Mouse (Mus musculus) intestine, embryonic 16.5 days (tissue): ENCODE results near the gene Armc7. TPM values are rescaled to one million over a fixed set of nuclear protein-coding genes. Genes with fewer than 3 reads are reported as not detected.

Source experiments
- ATAC-seq: fragments of 200-750 bp; cut with Nextera tagmentation; 2 replicates; pipeline ENCODE4 v1.8.0; 2017; ENCODE audit warnings: moderate TSS enrichment, moderate library complexity
- H3K27ac ChIP-seq: fragments of 300-500 bp; sonication (generic); 2 replicates; pipeline ENCODE4 v1.5.1; 2014; ENCODE audit warnings: mild to moderate bottlenecking, low read length
- H3K27me3 ChIP-seq: fragments of 300-500 bp; sonication (generic); replicated peaks from 2 replicates; pipeline ENCODE4 v1.6.1; 2014; ENCODE audit warnings: low read length, control low read depth, mixed read lengths; ENCODE audit not compliant: control insufficient read depth, insufficient read depth
- H3K36me3 ChIP-seq: fragments of 300-500 bp; sonication (generic); 2 replicates; pipeline ENCODE4 v1.6.1; 2014; ENCODE audit warnings: low read length, control low read depth; ENCODE audit not compliant: control insufficient read depth, insufficient read depth
- H3K4me1 ChIP-seq: fragments of 300-500 bp; sonication (generic); 2 replicates; pipeline ENCODE4 v1.6.1; 2014; ENCODE audit warnings: low read length, control low read depth, mixed read lengths; ENCODE audit not compliant: control insufficient read depth, insufficient read depth
- H3K4me2 ChIP-seq: fragments of 300-500 bp; sonication (generic); 2 replicates; pipeline ENCODE4 v1.6.1; 2014; ENCODE audit warnings: low read depth, low read length, control low read depth
- H3K4me3 ChIP-seq: fragments of 300-500 bp; sonication (generic); 2 replicates; pipeline ENCODE4 v1.5.1; 2014; ENCODE audit warnings: mild to moderate bottlenecking, low read length
- H3K9ac ChIP-seq: fragments of 300-500 bp; sonication (generic); 2 replicates; pipeline ENCODE4 v1.6.1; 2014; ENCODE audit warnings: low read depth, low read length
- H3K9me3 ChIP-seq: fragments of 300-500 bp; sonication (generic); 2 replicates; pipeline ENCODE4 v1.6.1; 2016; ENCODE audit warnings: low read length, control low read depth; ENCODE audit not compliant: control insufficient read depth
- WGBS: fragments of 180-500 bp; shearing (Covaris S2); extraction: QIAGEN DNeasy Blood & Tissue Kit; methylation state at CpG from one replicate; pipeline ENCODE4 v1.1.7; 2014; 5-methylcytosine and 5-hydroxymethylcytosine counted together
- polyA plus RNA-seq: library from polyadenylated mRNA; unstranded; fragments of >200 nt; fragmentation: Nextera tagmentation; extraction: Ambion mirVana; gene quantifications from 2 replicates; pipeline ENCODE4 v1.2.1, GENCODE M21; 2015

Gene Armc7
- polyA plus RNA-seq, 1 experiment from 2014 or later = 9.2 TPM

- Histone ChIP-seq H3K4me2 (peak overlapping the region; percentile 52), H3K27me3 (no peaks in the 10 kb centered on the region), H3K4me3 (peak overlapping the region; percentile 98), H3K36me3 (no peaks in the 10 kb centered on the region), H3K9ac (peak overlapping the region; percentile 98), H3K9me3 (no peaks in the 10 kb centered on the region), H3K27ac (peak overlapping the region; percentile 85), H3K4me1 (peaks cover 42% of the 10 kb centered on the region)
- peak; percentile 10; the same call in 1 of the 2 replicates for ATAC-seq
- 14% methylated on average over 8 of the region's 8 CpGs for WGBS
Observed at GRCm38 (mm10) chr11:115512407-115513183, 37.1 kb downstream of the Armc7 start.

- H3K9me3 ChIP-seq = no peaks in the 10 kb centered on the region
- H3K4me1 ChIP-seq = peaks cover 36% of the 10 kb centered on the region
- H3K4me2 ChIP-seq = peak overlapping the region; percentile 52
- H3K9ac ChIP-seq = peak overlapping the region; percentile 98
- no peaks in the 10 kb centered on the region for H3K36me3 ChIP-seq
- peak; percentile 70 for ATAC-seq
- peak overlapping the region; percentile 85 for H3K27ac ChIP-seq
- no peaks in the 10 kb centered on the region for H3K27me3 ChIP-seq
- under 1% methylated on average over 57 of the region's 57 CpGs for WGBS
- peak overlapping the region; percentile 98 for H3K4me3 ChIP-seq
Observed at GRCm38 (mm10) chr11:115513271-115514237, 38.1 kb downstream of the Armc7 start.

- Histone ChIP-seq H3K4me3 (peak within 1 kb of the TSS; percentile 98), H3K9me3 (no peaks in the 10 kb centered on the region), H3K4me1 (peaks cover 31% of the 10 kb centered on the region), H3K4me2 (peak within 1 kb of the TSS; percentile 52), H3K36me3 (no peaks in the 10 kb centered on the region), H3K9ac (peak within 1 kb of the TSS; percentile 98), H3K27ac (peak within 1 kb of the TSS; percentile 85), H3K27me3 (no peaks in the 10 kb centered on the region)
- peak; percentile 92 for ATAC-seq
- WGBS = under 1% methylated on average over 24 of the region's 24 CpGs
Observed at GRCm38 (mm10) chr11:115514238-115514663, 38.8 kb downstream of the Armc7 start, which contains the start of gene Jpt1. Jpt1 (minus strand) TSS chr11:115514387.

GRCm38 (mm10) chr11:115515021-115515420 lies 39.6 kb downstream of the Armc7 start:
- no peaks in the 10 kb centered on the region for H3K27me3 ChIP-seq
- ATAC-seq = no peak
- no peaks in the 10 kb centered on the region for H3K9me3 ChIP-seq
- peaks cover 27% of the 10 kb centered on the region for H3K4me1 ChIP-seq
- H3K27ac ChIP-seq = no peak overlapping the region
- WGBS = 65% methylated on average over 6 of the region's 6 CpGs
- H3K4me2 ChIP-seq = no peak overlapping the region
- H3K36me3 ChIP-seq = no peaks in the 10 kb centered on the region
- H3K4me3 ChIP-seq = no peak overlapping the region
- no peak overlapping the region for H3K9ac ChIP-seq

- Histone ChIP-seq H3K9me3 (no peaks in the 10 kb centered on the region), H3K4me3 (no peak overlapping the region), H3K4me2 (no peak overlapping the region), H3K36me3 (no peaks in the 10 kb centered on the region), H3K27me3 (no peaks in the 10 kb centered on the region), H3K27ac (no peak overlapping the region), H3K9ac (no peak overlapping the region), H3K4me1 (peaks cover 8% of the 10 kb centered on the region)
- ATAC-seq = no peak
- WGBS = 79% methylated on average over 5 of the region's 5 CpGs
Observed at GRCm38 (mm10) chr11:115516942-115517341, 41.5 kb downstream of the Armc7 start.

GRCm38 (mm10) chr11:115518693-115519092 lies 43.2 kb downstream of the Armc7 start:
- Histone ChIP-seq H3K36me3 (peaks cover 4% of the 10 kb centered on the region; the same call in 1 of the 2 replicates), H3K4me2 (no peak overlapping the region), H3K27me3 (no peaks in the 10 kb centered on the region), H3K4me3 (no peak overlapping the region), H3K9me3 (no peaks in the 10 kb centered on the region), H3K27ac (no peak overlapping the region), H3K4me1 (no peaks in the 10 kb centered on the region), H3K9ac (no peak overlapping the region)
- ATAC-seq = no peak
- WGBS = 68% methylated on average over 9 of the region's 9 CpGs

- Histone ChIP-seq H3K27ac (no peak overlapping the region), H3K4me3 (no peak overlapping the region), H3K27me3 (no peaks in the 10 kb centered on the region), H3K36me3 (peaks cover 4% of the 10 kb centered on the region; the same call in 1 of the 2 replicates), H3K9me3 (no peaks in the 10 kb centered on the region), H3K9ac (no peak overlapping the region), H3K4me2 (no peak overlapping the region), H3K4me1 (no peaks in the 10 kb centered on the region)
- ATAC-seq = no peak
- 81% methylated on average over 3 of the region's 3 CpGs for WGBS
Observed at GRCm38 (mm10) chr11:115519581-115519980, 44.1 kb downstream of the Armc7 start.

- no peak overlapping the region for H3K4me3 ChIP-seq
- WGBS = 80% methylated on average over 2 of the region's 2 CpGs
- peaks cover 4% of the 10 kb centered on the region; the same call in 1 of the 2 replicates for H3K36me3 ChIP-seq
- H3K27me3 ChIP-seq = no peaks in the 10 kb centered on the region
- no peaks in the 10 kb centered on the region for H3K9me3 ChIP-seq
- no peaks in the 10 kb centered on the region for H3K4me1 ChIP-seq
- H3K4me2 ChIP-seq = no peak overlapping the region
- no peak for ATAC-seq
- no peak overlapping the region for H3K9ac ChIP-seq
- H3K27ac ChIP-seq = no peak overlapping the region
Observed at GRCm38 (mm10) chr11:115520218-115520617, 44.8 kb downstream of the Armc7 start.

GRCm38 (mm10) chr11:115521080-115521479 lies 45.6 kb downstream of the Armc7 start:
- no peak overlapping the region for H3K4me3 ChIP-seq
- H3K4me1 ChIP-seq = no peaks in the 10 kb centered on the region
- peaks cover 4% of the 10 kb centered on the region; the same call in 1 of the 2 replicates for H3K36me3 ChIP-seq
- no peaks in the 10 kb centered on the region for H3K27me3 ChIP-seq
- no peak for ATAC-seq
- no peaks in the 10 kb centered on the region for H3K9me3 ChIP-seq
- H3K27ac ChIP-seq = no peak overlapping the region
- H3K9ac ChIP-seq = no peak overlapping the region
- H3K4me2 ChIP-seq = no peak overlapping the region
- WGBS = 79% methylated on average over 4 of the region's 4 CpGs
